Mouse (Mus musculus): ENCODE results near the gene Gm17581.
"Not testable (repeated sequence)": the region's sequence is repeated elsewhere in the genome, so short reads cannot be mapped to it uniquely, and the experiment has no call there.

Gm17581 gene

GRCm38 (mm10) chr2:155735766-155736165 lies at the start of gene Gm17581:
Gm17581 (minus strand) TSS chr2:155735866.
- DNase-seq = not testable (repeated sequence)

- no peak for DNase-seq
Observed at GRCm38 (mm10) chr2:155784534-155784933, 48.9 kb upstream of the Gm17581 start.

GRCm38 (mm10) chr2:155779506-155779905 lies 43.8 kb upstream of the Gm17581 start:
- no peak for DNase-seq

- DNase-seq = no peak
Observed at GRCm38 (mm10) chr2:155779066-155779465, 43.4 kb upstream of the Gm17581 start.

GRCm38 (mm10) chr2:155778004-155778403 lies 42.3 kb upstream of the Gm17581 start:
- DNase-seq = no peak

- no peak for DNase-seq
Observed at GRCm38 (mm10) chr2:155777688-155777985, 42.0 kb upstream of the Gm17581 start.

GRCm38 (mm10) chr2:155776824-155777687 lies 41.4 kb upstream of the Gm17581 start:
- DNase-seq = no peak

- DNase-seq = peak; percentile 83
Observed at GRCm38 (mm10) chr2:155775685-155776263, 40.1 kb upstream of the Gm17581 start.

GRCm38 (mm10) chr2:155774927-155775684 lies 39.4 kb upstream of the Gm17581 start, which contains the start of gene Mmp24:
Mmp24 (plus strand) TSS chr2:155775342.
- no peak for DNase-seq

GRCm38 (mm10) chr2:155774261-155774926 lies 38.7 kb upstream of the Gm17581 start:
- DNase-seq = no peak

- no peak for DNase-seq
Observed at GRCm38 (mm10) chr2:155773664-155774063, 38.0 kb upstream of the Gm17581 start.

- DNase-seq = peak; percentile 87
Observed at GRCm38 (mm10) chr2:155764679-155765418, 29.2 kb upstream of the Gm17581 start.

GRCm38 (mm10) chr2:155756855-155757566 lies 21.3 kb upstream of the Gm17581 start:
- DNase-seq = no peak

- peak; percentile 59 for DNase-seq
Observed at GRCm38 (mm10) chr2:155755746-155756145, 20.1 kb upstream of the Gm17581 start.

- peak; percentile 58 for DNase-seq
Observed at GRCm38 (mm10) chr2:155751014-155751786, 15.5 kb upstream of the Gm17581 start, which contains the start of gene Procr. Procr (plus strand) TSS chr2:155751117.

- DNase-seq = no peak
Observed at GRCm38 (mm10) chr2:155749394-155749793, 13.7 kb upstream of the Gm17581 start.

GRCm38 (mm10) chr2:155745487-155745886 lies 9.8 kb upstream of the Gm17581 start:
- DNase-seq = no peak

GRCm38 (mm10) chr2:155743351-155743750 lies 7.7 kb upstream of the Gm17581 start:
- DNase-seq = no peak

- no peak for DNase-seq
Observed at GRCm38 (mm10) chr2:155742931-155743337, 7.3 kb upstream of the Gm17581 start.

GRCm38 (mm10) chr2:155742211-155742610 lies 6.5 kb upstream of the Gm17581 start:
- DNase-seq = no peak

GRCm38 (mm10) chr2:155737803-155738202 lies 2.1 kb upstream of the Gm17581 start:
- no peak for DNase-seq
